Mouse (Mus musculus) spleen, postnatal 4 days (tissue): ENCODE results near the gene Napsa.

Experiments
- DNase-seq, 2 experiments: peaks; one replicate each; pipeline ENCODE4 v3.0.0; 2022; ENCODE audit warnings: low spot score in 2 of 2

Napsa gene

GRCm38 (mm10) chr7:44572213-44572701 is at the start of gene Napsa:
Gene Napsa (plus strand): TSS chr7:44572380.
- peak; percentile 70 to 77 for DNase-seq

- DNase-seq: no peak
Measured at GRCm38 (mm10) chr7:44523056-44523455, 49.1 kb upstream of the Napsa start.

DNA sequence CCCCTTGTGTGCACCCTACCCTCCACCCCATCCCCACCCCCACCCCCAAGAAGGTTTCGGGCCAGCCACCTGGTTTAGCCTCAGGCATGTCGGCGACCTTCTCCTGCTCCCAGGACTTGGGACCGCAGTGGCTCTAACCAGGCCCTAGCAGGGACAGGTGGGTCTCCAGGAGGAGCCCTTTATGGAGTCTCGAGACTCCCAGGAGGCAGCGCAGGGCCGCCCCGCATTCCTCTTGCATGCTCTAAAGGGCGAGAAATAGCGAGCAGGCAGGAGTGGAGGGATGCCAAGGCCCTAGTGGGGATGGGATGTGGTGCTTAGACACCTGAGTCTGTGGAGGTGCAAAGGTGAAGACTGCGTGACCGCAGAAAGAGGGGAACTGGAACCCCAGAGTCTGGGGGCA is 47.7 kb upstream of the Napsa start, which contains the start of gene Mybpc2:
Gene Mybpc2 (minus strand): TSS at position 155 of the 400 bp plus-strand sequence.
- no peak for DNase-seq

DNA sequence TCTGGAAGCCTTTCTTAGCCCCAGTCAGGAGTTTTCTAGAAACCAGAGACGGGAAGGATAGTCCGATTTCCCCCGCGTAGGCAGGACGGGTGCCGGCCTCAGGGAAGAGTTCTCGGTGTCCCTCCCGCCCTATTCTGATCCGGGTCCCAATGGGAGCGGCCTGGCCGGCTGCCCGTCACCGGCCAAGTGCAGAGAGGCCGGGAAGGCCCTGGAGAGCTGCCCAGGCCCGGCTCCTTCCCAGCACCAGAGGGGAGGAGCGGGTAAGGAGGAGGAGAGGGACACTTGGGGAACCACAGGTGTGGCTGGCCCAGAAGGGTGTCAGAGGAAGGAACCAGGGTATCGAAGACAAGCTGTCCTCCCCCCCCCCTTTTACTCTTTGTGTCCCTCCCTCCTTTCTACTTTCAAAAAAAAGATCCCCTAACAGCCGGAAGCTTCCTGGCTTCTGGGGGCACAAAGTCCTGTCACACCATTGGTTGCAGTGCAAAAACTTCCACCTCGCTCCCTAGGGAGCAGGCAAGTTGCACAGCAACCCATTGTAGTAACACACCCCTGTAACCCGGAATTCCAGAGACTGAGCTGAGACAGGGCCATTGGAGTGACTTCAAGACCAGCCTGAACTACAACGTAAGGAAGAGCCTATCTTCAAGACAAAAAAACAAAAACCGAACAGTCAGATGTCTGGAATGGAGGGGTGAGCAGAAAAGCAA is 46.9 kb upstream of the Napsa start:
- DNase-seq: no peak

DNA sequence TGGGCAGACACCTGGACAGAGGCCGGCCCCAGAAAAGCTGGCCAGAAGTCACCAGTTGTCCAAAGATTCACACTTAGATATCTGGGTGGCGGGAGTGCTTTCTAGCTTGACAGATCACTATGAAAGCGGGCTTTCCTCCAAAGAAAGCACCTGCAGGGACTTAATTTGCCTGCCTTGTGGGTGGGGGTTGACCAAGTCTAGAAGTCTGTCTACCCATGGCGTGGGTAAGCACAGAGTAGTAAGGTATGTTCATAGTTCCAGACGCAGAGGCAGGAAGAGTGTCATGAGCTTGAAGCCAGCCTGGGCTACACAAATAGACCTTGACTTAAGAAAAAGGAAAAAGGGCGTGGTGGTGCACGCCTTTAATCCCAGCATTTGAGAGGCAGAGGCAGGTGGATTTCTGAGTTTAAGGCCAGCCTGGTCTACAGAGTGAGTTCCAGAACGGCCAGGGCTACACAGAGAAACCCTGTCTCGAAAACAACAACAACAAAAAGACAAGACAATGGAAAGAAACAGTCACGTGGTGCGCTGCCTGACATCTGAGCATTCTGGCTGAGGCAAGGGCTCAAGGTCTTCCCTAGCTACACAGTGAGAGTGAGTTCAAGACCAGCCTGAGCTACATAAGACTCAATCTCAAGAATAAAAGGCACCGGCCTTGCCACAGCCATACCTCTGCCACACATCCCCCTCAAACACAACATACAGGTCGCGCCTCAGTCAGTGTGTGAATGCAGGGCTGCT is 45.6 kb upstream of the Napsa start:
- no peak for DNase-seq

GRCm38 (mm10) chr7:44527483-44528398 is 44.4 kb upstream of the Napsa start:
- DNase-seq: peak; percentile 79 to 93

DNA sequence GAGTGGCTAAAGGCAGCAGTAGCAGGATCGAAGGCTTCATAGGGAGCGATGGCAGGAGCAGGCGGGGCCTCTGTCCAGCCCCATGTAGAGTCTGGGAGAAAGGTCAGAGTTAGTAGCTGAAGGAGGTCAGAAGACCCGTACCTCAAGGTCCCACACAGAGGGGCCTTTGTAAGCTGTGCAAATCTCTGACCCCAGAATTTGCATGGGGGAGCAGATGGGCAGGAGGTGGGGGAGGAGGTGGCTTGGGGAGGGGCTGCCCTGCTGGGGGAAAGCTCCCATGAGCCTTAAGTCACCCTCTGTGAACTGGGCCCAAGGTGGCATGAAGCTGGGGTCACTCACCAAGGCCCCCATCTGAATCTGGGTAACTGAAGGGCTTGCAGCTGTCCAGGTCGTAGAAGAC is 42.7 kb upstream of the Napsa start:
- DNase-seq: peak in 1 of 2 experiments; percentile 38

GRCm38 (mm10) chr7:44530507-44530906 is 41.7 kb upstream of the Napsa start:
- DNase-seq: no peak

DNA sequence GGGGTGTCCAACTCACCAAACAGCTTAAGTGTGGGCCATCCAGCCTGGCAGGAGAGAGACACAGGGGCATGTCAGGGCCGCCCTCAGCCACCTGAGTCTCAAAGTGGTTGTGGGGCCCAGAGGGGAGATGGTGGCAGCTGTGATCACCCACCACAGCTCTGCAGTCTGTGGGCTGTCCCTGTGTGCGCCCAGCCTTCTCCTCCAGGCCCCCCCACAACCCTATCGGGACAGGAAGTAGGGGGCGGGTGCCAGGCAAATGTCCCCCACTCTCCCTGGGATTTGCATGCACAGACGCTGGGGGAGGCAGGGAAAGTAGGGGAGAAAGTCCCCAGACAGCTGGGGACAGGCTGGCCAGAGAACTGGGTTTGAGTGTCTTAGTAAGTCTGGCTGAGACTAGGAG is 41.0 kb upstream of the Napsa start:
- peak; percentile 66 to 77 for DNase-seq

DNA sequence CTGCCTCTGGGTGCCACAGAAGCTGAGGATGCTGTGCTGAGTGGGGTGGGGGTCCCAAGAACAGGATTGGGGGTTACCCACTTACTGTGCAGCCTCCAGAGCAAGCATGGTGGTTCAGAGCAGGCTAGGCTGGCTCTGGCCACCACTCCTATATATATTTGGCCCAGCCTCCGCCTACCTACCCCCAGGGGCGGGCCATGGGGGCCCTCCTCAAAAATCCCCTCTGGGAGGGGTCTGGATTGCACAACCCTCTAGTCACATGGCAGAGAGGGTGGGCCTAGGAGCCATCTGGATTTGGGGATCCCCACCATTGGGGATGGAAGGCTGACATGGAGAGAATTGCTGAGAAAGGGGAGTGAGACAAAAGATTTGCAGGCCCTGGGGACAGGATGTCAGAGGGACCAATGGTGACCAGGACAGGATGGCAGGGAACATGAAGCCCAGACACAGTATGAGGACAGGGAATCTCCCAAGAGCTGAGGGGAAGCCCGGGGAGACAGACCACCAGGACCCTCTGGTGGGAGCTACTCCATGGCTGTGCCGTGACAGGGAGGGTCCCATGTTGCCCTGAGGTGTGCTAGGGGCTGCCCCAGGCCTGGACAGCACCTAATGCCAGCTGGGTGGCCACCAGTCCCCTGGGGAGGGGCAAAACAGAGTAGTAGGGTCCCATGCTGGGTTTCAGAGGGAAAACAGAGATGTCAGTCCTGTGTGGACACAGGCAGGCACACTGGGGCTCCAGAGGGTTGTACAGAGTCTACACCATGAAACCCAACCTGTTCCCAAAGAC is 40.0 kb upstream of the Napsa start, which contains the start of gene Spib:
Gene Spib (minus strand): TSS at position 126 of the 787 bp plus-strand sequence.
- peak; percentile 67 to 79 for DNase-seq

DNA sequence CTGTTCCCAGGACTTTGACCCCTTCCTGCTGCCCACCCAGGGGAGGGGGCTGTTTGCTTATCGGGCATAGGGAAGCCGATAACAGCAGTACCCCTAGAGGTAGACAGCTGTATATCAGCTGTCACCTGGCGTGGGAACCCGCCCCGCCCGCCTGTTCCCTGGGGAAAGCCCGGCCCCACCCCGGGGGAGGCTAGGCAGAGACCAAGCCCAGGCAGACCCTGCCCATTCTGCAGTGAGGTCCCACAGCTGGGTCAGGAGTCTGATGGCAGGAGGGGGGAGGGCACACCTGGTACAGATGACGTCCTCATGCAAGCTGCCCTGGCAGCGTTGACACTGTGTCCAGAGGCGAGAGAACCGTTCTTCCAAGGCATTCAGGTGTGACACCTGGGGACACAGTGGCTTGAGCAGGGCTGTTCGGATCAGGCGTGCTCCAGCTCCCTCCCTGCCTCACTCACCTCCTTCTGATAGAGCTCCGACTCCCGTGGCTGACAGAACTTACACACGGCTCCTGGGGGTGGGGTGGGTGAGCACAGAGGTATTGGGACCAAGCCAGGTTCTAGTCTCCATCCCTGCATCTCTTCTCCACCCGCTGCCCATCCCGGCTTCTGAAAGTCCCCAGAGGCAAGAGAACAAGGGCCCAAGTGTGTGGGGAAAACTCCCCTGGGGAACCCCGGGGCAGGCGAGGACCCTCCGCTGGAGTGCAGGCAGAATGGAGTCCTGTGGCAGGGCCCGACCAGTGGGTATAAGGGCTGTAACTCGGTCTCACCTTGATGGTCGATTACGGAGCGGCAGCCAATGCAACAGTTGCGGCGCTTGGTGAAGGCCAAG is 39.0 kb upstream of the Napsa start:
- peak; percentile 72 to 80 for DNase-seq

DNA sequence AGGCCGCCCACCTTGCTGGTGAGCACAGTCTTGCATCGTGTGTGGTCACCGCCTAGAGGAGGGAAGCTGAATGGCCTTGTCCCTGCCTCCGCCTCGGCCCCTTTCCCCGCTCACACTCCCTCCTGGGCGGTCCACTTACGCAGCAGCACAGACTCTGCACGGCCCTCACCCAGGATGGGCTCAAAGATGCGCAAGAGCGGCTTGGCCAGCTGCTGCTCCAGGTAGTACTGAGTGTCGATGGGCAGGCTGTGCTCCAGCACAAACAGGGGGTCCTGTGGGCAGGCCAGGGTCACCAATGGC is 38.5 kb upstream of the Napsa start:
- DNase-seq: peak in 1 of 2 experiments; percentile 70

DNA sequence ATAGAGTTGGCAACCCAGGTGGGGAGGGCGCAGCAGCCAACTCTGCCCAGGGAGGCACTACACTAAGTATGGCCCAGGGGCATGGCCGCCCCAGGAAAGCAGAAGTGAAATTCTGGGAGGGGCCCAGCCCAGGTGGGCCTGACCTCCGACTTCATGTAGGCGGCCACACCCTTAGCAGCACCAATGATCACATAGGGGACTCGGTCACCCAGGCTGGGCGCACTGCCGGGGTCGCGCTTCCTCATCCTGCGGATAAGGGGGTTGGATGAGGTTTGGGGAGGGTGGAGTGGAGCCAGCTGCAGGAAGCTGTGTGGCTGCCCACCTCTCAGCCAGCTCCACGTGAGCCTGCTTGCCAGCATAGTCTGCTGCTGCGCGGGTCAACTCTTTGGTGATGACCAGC is 37.9 kb upstream of the Napsa start:
- DNase-seq: peak; percentile 74 to 78

DNA sequence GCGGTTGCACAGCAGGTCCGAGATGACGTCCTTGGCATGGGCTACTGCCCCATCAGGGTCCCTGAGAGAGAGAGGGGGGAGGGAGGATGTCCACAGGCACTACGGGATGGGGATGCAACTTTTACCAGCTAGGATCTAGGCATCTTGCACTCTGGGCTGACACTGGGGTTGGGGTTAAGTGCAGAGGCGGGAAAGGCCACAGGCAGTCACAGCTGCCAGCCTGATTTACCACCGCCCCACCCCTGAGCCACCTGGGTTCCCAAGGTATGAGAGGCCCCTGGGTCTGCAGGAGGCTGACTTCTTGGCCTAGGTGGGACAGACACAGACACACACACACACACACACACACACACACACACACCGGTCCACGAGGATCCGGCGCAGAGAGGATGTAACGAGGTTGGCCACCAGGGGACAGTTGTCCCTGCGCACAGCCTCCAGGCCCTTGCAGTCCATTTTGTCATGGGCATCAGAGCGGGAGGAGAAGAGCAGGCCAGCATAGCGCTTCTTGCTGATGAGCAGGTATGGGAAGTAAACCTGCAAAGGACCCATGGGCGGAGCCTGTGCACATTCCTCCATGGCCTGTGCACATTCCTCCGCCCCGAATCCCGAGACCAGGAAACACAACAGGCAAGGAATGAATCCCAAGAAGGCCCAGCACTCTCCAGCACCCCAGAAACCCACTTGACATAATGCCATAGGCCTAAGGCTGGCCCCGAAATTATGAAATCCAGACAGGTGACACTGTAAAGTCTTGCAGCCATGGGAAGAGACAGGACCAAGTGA is 37.3 kb upstream of the Napsa start:
- peak in 1 of 2 experiments; percentile 66 for DNase-seq

GRCm38 (mm10) chr7:44535657-44536589 is 36.3 kb upstream of the Napsa start:
- DNase-seq: peak in 1 of 2 experiments; percentile 67

GRCm38 (mm10) chr7:44536590-44536968 is 35.6 kb upstream of the Napsa start:
- DNase-seq: no peak

DNA sequence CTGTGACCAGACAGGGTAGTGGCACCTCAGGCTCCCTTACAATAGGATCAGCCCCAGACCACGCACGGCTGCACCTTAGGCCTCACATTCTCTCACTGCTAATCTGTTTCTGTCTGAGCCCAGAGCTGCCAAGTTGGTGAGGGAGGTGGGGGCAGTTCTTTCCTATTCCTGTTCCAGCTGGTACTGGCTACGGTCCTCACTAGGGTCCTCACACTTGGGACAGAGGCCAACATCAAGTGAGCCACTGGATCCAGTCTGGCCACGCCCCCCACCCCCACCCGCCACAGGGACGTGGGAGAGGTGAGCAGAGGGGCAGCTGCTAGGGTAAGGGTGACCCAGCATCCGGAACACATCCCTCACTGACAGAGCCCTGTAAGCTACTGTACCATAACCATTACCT is 35.2 kb upstream of the Napsa start:
- DNase-seq: no peak

GRCm38 (mm10) chr7:44537496-44537895 is 34.7 kb upstream of the Napsa start:
- DNase-seq: no peak
